Comparison of ENCODE assay signal across 1 mouse cellular context in the genomic region with DNA sequence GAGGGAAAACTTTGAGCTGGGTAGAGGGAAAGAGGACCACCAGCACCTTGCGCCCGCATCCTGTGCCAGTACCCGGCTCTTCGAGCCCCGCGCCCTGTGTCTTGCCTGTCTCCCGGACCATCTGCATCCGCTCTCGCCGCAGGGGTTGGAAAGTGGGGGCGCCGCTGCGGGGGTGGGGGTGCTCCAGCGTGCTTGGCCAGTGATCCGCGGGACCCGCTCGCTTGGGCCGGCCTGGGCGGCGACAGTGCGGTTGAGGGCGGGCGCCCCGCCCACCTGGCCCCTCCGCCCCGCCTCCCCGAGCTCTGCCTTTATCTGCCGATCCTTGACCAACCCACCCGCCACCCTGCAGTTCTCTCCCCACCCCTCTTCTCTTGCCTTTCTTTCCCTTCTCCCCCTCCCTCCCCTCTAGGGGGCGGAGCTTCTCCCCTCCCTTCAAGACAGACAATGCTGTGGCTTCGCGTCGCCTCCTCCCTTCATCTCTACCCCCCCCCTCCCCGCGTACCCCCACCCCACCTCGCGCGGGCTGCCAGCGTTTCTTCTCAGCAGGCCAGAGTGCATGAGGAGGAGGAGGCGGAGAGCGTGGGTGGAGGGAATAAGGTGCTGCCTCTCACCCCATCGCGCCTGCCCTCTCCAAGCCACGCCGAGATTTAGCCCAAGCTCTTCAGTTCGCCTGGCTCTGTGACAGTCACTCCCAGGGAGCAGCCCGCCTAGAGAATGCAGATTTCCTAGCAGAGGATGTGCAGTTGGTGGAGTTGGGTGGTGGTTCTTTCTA.
TF ChIP-seq lines count a peak whose summit lies in the region.

A gene (minus strand): TSS at position 613 of the 772 bp plus-strand sequence.

TF ChIP-seq in CH12.LX, 34 proteins besides CTCF, POLR2A, EP300 and RAD21 (continued from another document):
- TF ChIP-seq SIN3A (IDR thresholded peaks at IDR 0.05; ENCODE audit: low read length) (no peak; the same call in 1 of the 2 replicates), ZKSCAN1 (IDR thresholded peaks at IDR 0.05; ENCODE audit: borderline replicate concordance, low read depth, low read length) (no peak), IRF4 (IDR thresholded peaks at IDR 0.05; ENCODE audit: low read depth, low read length) (0 out of 2 replicates have a peak, but pooled peaks have one; percentile 6), UBTF (IDR thresholded peaks at IDR 0.05; ENCODE audit: low read depth, low read length) (no peak; the same call in 1 of the 2 replicates), JUND (conservative IDR thresholded peaks at IDR 0.05; ENCODE audit: low read depth, low read length) (no peak)
